Comparison of ENCODE assay signal across 14 mouse cellular contexts in the genomic region with DNA sequence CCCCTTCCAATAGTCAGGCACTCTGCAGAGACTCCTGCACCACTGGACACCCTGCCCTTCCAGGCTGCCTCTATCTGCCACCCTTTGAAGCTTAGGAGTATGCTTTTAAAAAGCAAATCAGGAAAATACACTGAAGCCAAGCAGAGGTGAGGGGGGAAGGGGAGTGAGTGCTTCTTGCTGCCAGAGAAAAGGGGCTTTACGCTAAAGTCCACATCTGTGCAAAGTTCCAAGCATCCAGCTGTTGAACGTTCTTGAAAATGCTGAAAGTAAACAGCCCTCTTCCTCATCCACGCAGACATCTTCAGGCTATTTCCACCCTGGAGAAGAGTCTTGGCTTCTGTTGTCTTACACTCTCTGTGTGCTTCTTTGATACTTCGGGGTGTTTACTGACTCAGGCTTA. TPM values are rescaled to one million over a fixed set of nuclear protein-coding genes. Genes with fewer than 3 reads are reported as not detected.
DNase-seq lines count a peak whose midpoint lies in the region; ATAC-seq and TF ChIP-seq lines count a peak whose summit lies in the region.
"Had no signal": no experiment of that assay in that cellular context is flagged by ENCODE, and none has a peak within 500 bp of the region (broad histone marks: within the 10 kb centered on the region; RNA-seq: fewer than 3 reads in every experiment).

No protein-coding gene starts in this region.

- no peak for TF ChIP-seq EP300 in heart, postnatal 0 days (IDR thresholded peaks at IDR 0.05; ENCODE audit: low read depth)
- TF ChIP-seq EP300 in lung, postnatal 0 days (IDR thresholded peaks at IDR 0.05): no peak
- TF ChIP-seq EP300 in stomach, postnatal 0 days (optimal IDR thresholded peaks at IDR 0.05): no peak

- no peaks in the 10 kb centered on the region for H3K4me1 ChIP-seq in heart, postnatal 0 days (ENCODE audit: control insufficient read depth, insufficient read depth)
- peaks cover 9% of the 10 kb centered on the region for H3K4me1 ChIP-seq in heart, embryonic 12.5 days (replicated peaks)
- H3K4me1 ChIP-seq in lung, postnatal 0 days (ENCODE audit: insufficient read depth, low read depth, low read length): peaks cover 6% of the 10 kb centered on the region; the same call in 1 of the 2 replicates
- no peaks in the 10 kb centered on the region for H3K4me1 ChIP-seq in intestine, postnatal 0 days (replicated peaks; ENCODE audit: control insufficient read depth, insufficient read depth, low read length)
- H3K4me1 ChIP-seq in stomach, postnatal 0 days (replicated peaks; ENCODE audit: control insufficient read depth, insufficient read depth): no peaks in the 10 kb centered on the region
- no peaks in the 10 kb centered on the region for H3K4me1 ChIP-seq in forebrain, postnatal 0 days (ENCODE audit: insufficient read depth)

- H3K27ac ChIP-seq in heart, postnatal 0 days (ENCODE audit: low read depth): peak overlapping the region; percentile 3; the same call in 1 of the 2 replicates
- no peak overlapping the region for H3K27ac ChIP-seq in heart, embryonic 12.5 days (ENCODE audit: poor library complexity, severe bottlenecking)
- peak overlapping the region; percentile 63 for H3K27ac ChIP-seq in lung, postnatal 0 days (ENCODE audit: low read length)
- H3K27ac ChIP-seq in intestine, postnatal 0 days (ENCODE audit: low read depth, low read length): no peak overlapping the region
- peak overlapping the region; percentile 82 for H3K27ac ChIP-seq in stomach, postnatal 0 days (replicated peaks)
- no peak overlapping the region for H3K27ac ChIP-seq in forebrain, postnatal 0 days (ENCODE audit: low read depth, low read length)
- H3K27ac ChIP-seq: midbrain, embryonic 10.5 days had no signal

- H3K9ac ChIP-seq in heart, postnatal 0 days (replicated peaks; ENCODE audit: low read depth, low read length): no peak overlapping the region
- H3K9ac ChIP-seq in heart, embryonic 12.5 days: no peak overlapping the region
- no peak overlapping the region; the same call in 1 of the 2 replicates for H3K9ac ChIP-seq in lung, postnatal 0 days (replicated peaks; ENCODE audit: low read depth)
- H3K9ac ChIP-seq in intestine, postnatal 0 days (ENCODE audit: low read depth, low read length): no peak overlapping the region
- no peak overlapping the region; the same call in 1 of the 2 replicates for H3K9ac ChIP-seq in stomach, postnatal 0 days (ENCODE audit: low read length)
- no peak overlapping the region for H3K9ac ChIP-seq in forebrain, postnatal 0 days
- H3K9ac ChIP-seq: liver, postnatal 0 days had no signal

- H3K4me2 ChIP-seq in heart, postnatal 0 days (ENCODE audit: low read depth, low read length): peak overlapping the region; percentile 22; the same call in 1 of the 2 replicates
- no peak overlapping the region for H3K4me2 ChIP-seq in heart, embryonic 12.5 days
- peak overlapping the region; percentile 32 for H3K4me2 ChIP-seq in lung, postnatal 0 days (replicated peaks; ENCODE audit: low read depth, low read length)
- peak overlapping the region; percentile 30; the same call in 1 of the 2 replicates for H3K4me2 ChIP-seq in intestine, postnatal 0 days (replicated peaks; ENCODE audit: low read depth)
- peak overlapping the region; percentile 40 for H3K4me2 ChIP-seq in stomach, postnatal 0 days (replicated peaks; ENCODE audit: low read depth)
- no peak overlapping the region for H3K4me2 ChIP-seq in forebrain, postnatal 0 days (ENCODE audit: low read depth)

- ATAC-seq in heart, postnatal 0 days (ENCODE audit: insufficient read depth, low read depth): no peak
- ATAC-seq in heart, embryonic 12.5 days (ENCODE audit: insufficient number of reproducible peaks, low FRiP score): no peak
- peak; percentile 43; the same call in 1 of the 2 replicates for ATAC-seq in lung, postnatal 0 days
- no peak for ATAC-seq in intestine, postnatal 0 days
- peak; percentile 53; the same call in 1 of the 2 replicates for ATAC-seq in stomach, postnatal 0 days (ENCODE audit: low FRiP score, low TSS enrichment)
- no peak for ATAC-seq in forebrain, postnatal 0 days
- ATAC-seq: liver, postnatal 0 days had no signal

- no peaks in the 10 kb centered on the region for H3K9me3 ChIP-seq in heart, postnatal 0 days (replicated peaks; ENCODE audit: control insufficient read depth, low read length)
- H3K9me3 ChIP-seq in heart, embryonic 12.5 days (replicated peaks): no peaks in the 10 kb centered on the region
- no peaks in the 10 kb centered on the region for H3K9me3 ChIP-seq in lung, postnatal 0 days (ENCODE audit: low read length)
- no peaks in the 10 kb centered on the region for H3K9me3 ChIP-seq in intestine, postnatal 0 days (ENCODE audit: control insufficient read depth)
- H3K9me3 ChIP-seq in stomach, postnatal 0 days (ENCODE audit: control insufficient read depth, low read length): no peaks in the 10 kb centered on the region
- H3K9me3 ChIP-seq in forebrain, postnatal 0 days (ENCODE audit: low read length): no peaks in the 10 kb centered on the region
- H3K9me3 ChIP-seq: midbrain, embryonic 10.5 days had no signal

- no peaks in the 10 kb centered on the region for H3K27me3 ChIP-seq in heart, postnatal 0 days (ENCODE audit: control insufficient read depth, insufficient read depth, low read length)
- no peaks in the 10 kb centered on the region for H3K27me3 ChIP-seq in heart, embryonic 12.5 days (replicated peaks)
- H3K27me3 ChIP-seq in lung, postnatal 0 days (replicated peaks; ENCODE audit: insufficient read depth, low read length): no peaks in the 10 kb centered on the region
- H3K27me3 ChIP-seq in intestine, postnatal 0 days (replicated peaks; ENCODE audit: control insufficient read depth, insufficient read depth, low read length): no peaks in the 10 kb centered on the region
- no peaks in the 10 kb centered on the region for H3K27me3 ChIP-seq in stomach, postnatal 0 days (ENCODE audit: control insufficient read depth, insufficient read depth, low read length)
- H3K27me3 ChIP-seq in forebrain, postnatal 0 days (ENCODE audit: insufficient read depth, low read length): no peaks in the 10 kb centered on the region

- no peaks in the 10 kb centered on the region for H3K36me3 ChIP-seq in heart, postnatal 0 days (replicated peaks; ENCODE audit: control insufficient read depth, insufficient read depth, low read length)
- H3K36me3 ChIP-seq in heart, embryonic 12.5 days: no peaks in the 10 kb centered on the region
- no peaks in the 10 kb centered on the region for H3K36me3 ChIP-seq in lung, postnatal 0 days (ENCODE audit: insufficient read depth, low read length)
- H3K36me3 ChIP-seq in intestine, postnatal 0 days (ENCODE audit: control insufficient read depth, insufficient read depth): no peaks in the 10 kb centered on the region
- no peaks in the 10 kb centered on the region for H3K36me3 ChIP-seq in stomach, postnatal 0 days (ENCODE audit: control insufficient read depth, insufficient read depth, low read length)
- H3K36me3 ChIP-seq in forebrain, postnatal 0 days (ENCODE audit: insufficient read depth): no peaks in the 10 kb centered on the region
- H3K36me3 ChIP-seq: midbrain, embryonic 10.5 days had no signal

- no peak overlapping the region for H3K4me3 ChIP-seq in heart, postnatal 0 days (ENCODE audit: low read depth, low read length)
- no peak overlapping the region for H3K4me3 ChIP-seq in heart, embryonic 12.5 days
- H3K4me3 ChIP-seq in lung, postnatal 0 days (ENCODE audit: low read depth, low read length): no peak overlapping the region
- no peak overlapping the region for H3K4me3 ChIP-seq in intestine, postnatal 0 days (ENCODE audit: low read depth, low read length)
- no peak overlapping the region for H3K4me3 ChIP-seq in stomach, postnatal 0 days (ENCODE audit: low read depth, low read length)
- no peak overlapping the region for H3K4me3 ChIP-seq in forebrain, postnatal 0 days (ENCODE audit: low read depth, low read length)
- H3K4me3 ChIP-seq: midbrain, embryonic 10.5 days had no signal

- 60% methylated on average over 4 of the region's 4 CpGs for WGBS in heart, postnatal 0 days
- 59% methylated on average over 4 of the region's 4 CpGs for WGBS in heart, embryonic 12.5 days
- WGBS in lung, postnatal 0 days: 13% methylated on average over 4 of the region's 4 CpGs
- WGBS in intestine, postnatal 0 days: 44% methylated on average over 4 of the region's 4 CpGs
- WGBS in stomach, postnatal 0 days: 28% methylated on average over 4 of the region's 4 CpGs
- WGBS in forebrain, postnatal 0 days: 69% methylated on average over 4 of the region's 4 CpGs

- no peak for DNase-seq in heart, postnatal 0 days (ENCODE audit: low spot score)
- DNase-seq in lung, postnatal 0 days (ENCODE audit: low spot score): peak; percentile 40
- no peak for DNase-seq in lung, postnatal 4 days
- DNase-seq in stomach, postnatal 0 days (ENCODE audit: low spot score): no peak
- DNase-seq in forebrain, postnatal 0 days: no peak
- no peak for DNase-seq in gastrocnemius, adult 8-10 months (ENCODE audit: low spot score in 2 of 2)
- DNase-seq: kidney, postnatal 25 days; liver, postnatal 0 days; right cerebral cortex, postnatal 14 days; thymus, postnatal 36 days had no signal

- no peak for TF ChIP-seq CTCF in heart, postnatal 0 days (IDR thresholded peaks at IDR 0.05; ENCODE audit: low read depth)
- TF ChIP-seq CTCF in lung, postnatal 0 days (IDR thresholded peaks at IDR 0.05): no peak
- no peak for TF ChIP-seq CTCF in intestine, postnatal 0 days (IDR thresholded peaks at IDR 0.05; ENCODE audit: low read depth)
- TF ChIP-seq CTCF in stomach, postnatal 0 days (IDR thresholded peaks at IDR 0.05; ENCODE audit: low read depth): no peak
- TF ChIP-seq CTCF in forebrain, postnatal 0 days (IDR thresholded peaks at IDR 0.05; ENCODE audit: low read depth): no peak

RNA-seq across cellular contexts. Expression of gene C1qtnf7, which starts 34.6 kb away (rescaled TPM):
- 0.88 and 2.2 TPM in 2 replicates for total RNA-seq in heart, postnatal 0 days (2014; rRNA removed; ENCODE audit: low replicate concordance)
- 5.8 and 6.1 TPM in 2 replicates for polyA plus RNA-seq in heart, postnatal 0 days (2015; fragmentation: Nextera tagmentation; extraction: Ambion mirVana)
- 4.7 TPM in 2 replicates for polyA plus RNA-seq in heart, embryonic 12.5 days (2016; fragmentation: Nextera tagmentation; extraction: Ambion mirVana)
- 35.8 and 37.2 TPM in 2 replicates for polyA plus RNA-seq in lung, postnatal 0 days (2015; fragmentation: Nextera tagmentation; extraction: Ambion mirVana)
- polyA plus RNA-seq in intestine, postnatal 0 days (2015; fragmentation: Nextera tagmentation; extraction: Ambion mirVana): 3.8 and 4.3 TPM in 2 replicates
- polyA plus RNA-seq in stomach, postnatal 0 days (2015; fragmentation: Nextera tagmentation; extraction: Ambion mirVana): 15.4 and 20.4 TPM in 2 replicates
- 0.38 and 1.8 TPM in 2 replicates for total RNA-seq in forebrain, postnatal 0 days (2014; rRNA removed)
- 1.1 and 1.9 TPM in 2 replicates for polyA plus RNA-seq in forebrain, postnatal 0 days (2015; fragmentation: Nextera tagmentation; extraction: Ambion mirVana)
- total RNA-seq in gastrocnemius, adult 8-10 months (2022): under 1 TPM; 0.34 to 0.72 (median 0.47) TPM
- total RNA-seq: neutrophil, adult 5-6 weeks had no signal

Comparison
In these comparisons a context has a peak if more than half of its experiments do, and no peak if none do; other contexts are left out.
1. H3K27ac ChIP-seq: peak in heart, postnatal 0 days (single experiment), lung, postnatal 0 days (single experiment) and stomach, postnatal 0 days (single experiment); none in heart, embryonic 12.5 days (single experiment), intestine, postnatal 0 days (single experiment) and forebrain, postnatal 0 days (single experiment).
2. H3K4me2 ChIP-seq: peak in heart, postnatal 0 days (single experiment), lung, postnatal 0 days (single experiment), intestine, postnatal 0 days (single experiment) and stomach, postnatal 0 days (single experiment); none in heart, embryonic 12.5 days (single experiment) and forebrain, postnatal 0 days (single experiment).
3. ATAC-seq: peak in lung, postnatal 0 days (single experiment) and stomach, postnatal 0 days (single experiment); none in heart, postnatal 0 days (single experiment), heart, embryonic 12.5 days (single experiment), intestine, postnatal 0 days (single experiment) and forebrain, postnatal 0 days (single experiment).